Mouse (Mus musculus): ENCODE measurements at regions not wholly inside any gene's neighbourhood (a gene's known extent, or its start where the extent isn't known, plus 50 kb on each side); places are given as distances from the start of the nearest gene placed in this dataset.

DNA sequence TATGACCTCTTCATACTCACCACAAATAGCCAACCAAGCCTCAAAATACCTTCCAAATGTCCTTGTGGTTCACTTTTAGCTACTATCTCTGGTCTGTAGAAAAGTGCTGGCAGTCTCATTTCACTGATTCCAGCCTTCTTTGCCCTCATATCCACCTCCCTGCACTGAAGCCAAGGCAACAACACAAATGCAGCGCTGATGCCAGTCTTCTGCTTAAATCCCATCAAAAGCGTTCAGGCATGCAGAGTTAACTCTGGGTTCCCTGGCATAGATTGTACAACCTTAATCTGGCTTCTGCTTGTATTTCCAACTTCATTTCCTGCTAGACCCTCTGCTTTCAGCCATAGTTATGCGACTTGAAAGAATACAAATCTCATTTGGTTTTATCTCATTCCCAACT lies 362.9 kb upstream of the Fam49a start:
- H3K36me3 ChIP-seq = no peaks in the 10 kb centered on the region
- no peak for ATAC-seq (ENCODE audit: low FRiP score)
- H3K9me3 ChIP-seq (replicated peaks) = no peaks in the 10 kb centered on the region
- no peak overlapping the region for H3K9ac ChIP-seq (replicated peaks)
- H3K4me1 ChIP-seq = no peaks in the 10 kb centered on the region
- H3K27ac ChIP-seq (replicated peaks) = no peak overlapping the region
- no peak overlapping the region for H3K4me2 ChIP-seq
- no peaks in the 10 kb centered on the region for H3K27me3 ChIP-seq (replicated peaks)
- WGBS = 84% methylated on average over 3 of the region's 3 CpGs
- no peak overlapping the region for H3K4me3 ChIP-seq (replicated peaks)

- no peak overlapping the region for H3K4me2 ChIP-seq
- H3K36me3 ChIP-seq = no peaks in the 10 kb centered on the region
- no peaks in the 10 kb centered on the region for H3K27me3 ChIP-seq (replicated peaks)
- no peak overlapping the region for H3K27ac ChIP-seq (replicated peaks)
- no peak overlapping the region for H3K9ac ChIP-seq (replicated peaks)
- no peaks in the 10 kb centered on the region for H3K9me3 ChIP-seq (replicated peaks)
- 49% methylated on average over 4 of the region's 4 CpGs for WGBS
- ATAC-seq (ENCODE audit: low FRiP score) = peak; percentile 75; the same call in 1 of the 2 replicates
- H3K4me3 ChIP-seq (replicated peaks) = no peak overlapping the region
- H3K4me1 ChIP-seq = no peaks in the 10 kb centered on the region
Observed at GRCm38 (mm10) chr12:11906588-11906987, 355.4 kb upstream of the Fam49a start.
